Mouse (Mus musculus) B cell, adult 2 months (primary cell): ENCODE results near the gene Gm30302.

ENCODE experiments used
- DNase-seq, 2 experiments: peaks; one replicate each; pipeline ENCODE4 v3.0.0; 2022

Gm30302 gene

GRCm38 (mm10) chr13:49736430-49736829 lies 62.4 kb downstream of the Gm30302 start:
- DNase-seq, result no peak
